Mouse (Mus musculus) thymus, adult 2 months (tissue): ENCODE data around the gene Olfr1030.

Experiments used
- CTCF ChIP-seq: fragments of 200-500 bp; IDR thresholded peaks from 2 replicates; pipeline ENCODE4 v1.5.1; 2012; ENCODE audit warnings: mild to moderate bottlenecking, control low read depth, low read length, moderate library complexity, borderline replicate concordance; ENCODE audit not compliant: control insufficient read depth, poor library complexity, insufficient read depth; ENCODE audit errors: extremely low read depth
- POLR2A ChIP-seq: fragments of 200-500 bp; IDR thresholded peaks from 2 replicates; pipeline ENCODE4 v1.6.1; 2012; ENCODE audit warnings: mild to moderate bottlenecking, low read length, control low read depth, moderate library complexity; ENCODE audit not compliant: control insufficient read depth, poor library complexity, insufficient read depth; ENCODE audit errors: extremely low read depth

DNA sequence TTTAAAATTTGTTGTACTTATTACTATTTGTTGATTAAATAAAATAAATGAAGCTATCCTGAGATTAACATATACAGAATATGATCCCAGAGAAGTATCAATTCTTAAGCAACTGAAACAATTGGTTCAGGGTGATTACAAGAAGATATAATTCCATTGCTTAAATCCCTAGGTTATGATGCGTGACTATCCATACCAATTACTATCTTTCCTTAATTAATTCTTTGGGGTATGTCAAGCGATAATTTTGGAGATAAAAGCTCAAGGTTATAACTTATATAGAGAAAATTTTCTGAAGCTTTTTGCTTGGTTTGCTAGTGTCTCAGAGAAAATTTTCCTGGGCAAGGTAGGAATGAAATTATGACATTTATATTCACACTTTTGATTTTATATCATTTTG is 5.5 kb upstream of the Olfr1030 start, which contains the start of gene Olfr1029:
- no peak for TF ChIP-seq CTCF
- TF ChIP-seq POLR2A, result no peak
